Mouse (Mus musculus) kidney, adult 2 months (tissue): ENCODE measurements around the gene Cep55. TPM values are rescaled to one million over a fixed set of nuclear protein-coding genes. Genes with fewer than 3 reads are reported as not detected.

Source experiments
- DNase-seq: peaks from one replicate; pipeline ENCODE4 v3.0.0; 2021
- H3K27ac ChIP-seq: fragments of 200-500 bp; 2 replicates; pipeline ENCODE4 v1.5.1; 2012; ENCODE audit warnings: low read depth, low read length, control low read depth, inconsistent platforms; ENCODE audit not compliant: insufficient read depth
- H3K27me3 ChIP-seq: fragments of 200-500 bp; replicated peaks from 2 replicates; pipeline ENCODE4 v1.6.1; 2012; ENCODE audit warnings: mild to moderate bottlenecking, moderate library complexity, low read length, inconsistent platforms; ENCODE audit not compliant: control insufficient read depth, insufficient read depth
- H3K36me3 ChIP-seq: fragments of 200-500 bp; 2 replicates; pipeline ENCODE4 v1.6.1; 2012; ENCODE audit warnings: mild to moderate bottlenecking, moderate library complexity, low read length, inconsistent platforms; ENCODE audit not compliant: control insufficient read depth, insufficient read depth
- H3K4me1 ChIP-seq: fragments of 200-500 bp; 2 replicates; pipeline ENCODE4 v1.6.1; 2011; ENCODE audit warnings: low read length; ENCODE audit not compliant: control insufficient read depth, insufficient read depth
- H3K4me3 ChIP-seq: fragments of 200-500 bp; 2 replicates; pipeline ENCODE4 v1.5.1; 2011; ENCODE audit warnings: mild to moderate bottlenecking, low read depth, low read length, control low read depth; ENCODE audit not compliant: insufficient read depth
- CTCF ChIP-seq: fragments of 200-500 bp; conservative IDR thresholded peaks from 2 replicates; pipeline ENCODE4 v1.5.1; 2011; ENCODE audit warnings: low read depth, mild to moderate bottlenecking, control low read depth, low read length, moderate library complexity, mixed read lengths; ENCODE audit not compliant: insufficient read depth, insufficient read length
- POLR2A ChIP-seq: fragments of 200-500 bp; IDR thresholded peaks from one replicate; pipeline ENCODE4 v1.6.1; 2011; ENCODE audit warnings: low read depth, low read length, control low read depth
- WGBS: fragments of 180-500 bp; shearing (Covaris S2); methylation state at CpG from one replicate; pipeline ENCODE4 v1.1.7; 2018; 5-methylcytosine and 5-hydroxymethylcytosine counted together
- polyA plus RNA-seq: library from polyadenylated mRNA; depleted of rRNA; stranded (reverse); fragments of >200 nt; gene quantifications from 2 replicates; pipeline ENCODE4 v1.2.3, GENCODE M21; 2012

Gene Cep55
- polyA plus RNA-seq, 1 experiment: 0.14 TPM

GRCm38 (mm10) chr19:38031144-38031543 is 23.7 kb upstream of the Cep55 start:
- Histone ChIP-seq H3K27ac (no peak overlapping the region), H3K4me3 (no peak overlapping the region), H3K36me3 (no peaks in the 10 kb centered on the region), H3K27me3 (no peaks in the 10 kb centered on the region), H3K4me1 (peaks cover 45% of the 10 kb centered on the region)
- no peak for DNase-seq
- WGBS: 55% methylated on average over 9 of the region's 9 CpGs
- TF ChIP-seq CTCF (no peak), POLR2A (no peak)

- TF ChIP-seq CTCF (no peak), POLR2A (no peak)
- Histone ChIP-seq H3K36me3 (no peaks in the 10 kb centered on the region), H3K27ac (no peak overlapping the region; the same call in 1 of the 2 replicates), H3K4me1 (peaks cover 36% of the 10 kb centered on the region), H3K27me3 (no peaks in the 10 kb centered on the region), H3K4me3 (no peak overlapping the region)
- no peak for DNase-seq
- 72% methylated on average over 15 of the region's 15 CpGs for WGBS
These were observed 21.6 kb upstream of the Cep55 start for GRCm38 (mm10) chr19:38032993-38033734.

GRCm38 (mm10) chr19:38033735-38034057 is 21.1 kb upstream of the Cep55 start:
- TF ChIP-seq POLR2A: no peak
- no peak for TF ChIP-seq CTCF

GRCm38 (mm10) chr19:38034696-38035095 is 20.1 kb upstream of the Cep55 start:
- whole genome bisulfite sequencing: 43% methylated on average over 2 of the region's 2 CpGs
- H3K4me1 ChIP-seq: peaks cover 23% of the 10 kb centered on the region
- H3K27ac ChIP-seq: no peak overlapping the region
- TF ChIP-seq POLR2A (no peak), CTCF (no peak)
- no peaks in the 10 kb centered on the region for H3K27me3 ChIP-seq
- no peak for DNase-seq
- no peaks in the 10 kb centered on the region for H3K36me3 ChIP-seq
- H3K4me3 ChIP-seq: no peak overlapping the region

More at GRCm38 (mm10) chr19:38033735-38034057, 21.1 kb upstream of the Cep55 start:
- Histone ChIP-seq H3K27me3 (no peaks in the 10 kb centered on the region), H3K4me1 (peaks cover 32% of the 10 kb centered on the region), H3K27ac (no peak overlapping the region), H3K4me3 (no peak overlapping the region), H3K36me3 (no peaks in the 10 kb centered on the region)
- no peak for DNase-seq
- 94% methylated on average over 2 of the region's 2 CpGs for WGBS

- no peak for DNase-seq
- Histone ChIP-seq H3K36me3 (no peaks in the 10 kb centered on the region), H3K27me3 (no peaks in the 10 kb centered on the region), H3K4me3 (no peak overlapping the region), H3K4me1 (peaks cover 16% of the 10 kb centered on the region), H3K27ac (no peak overlapping the region)
- whole genome bisulfite sequencing: 82% methylated on average over 2 of the region's 2 CpGs
- no peak for TF ChIP-seq CTCF
- TF ChIP-seq POLR2A: no peak
These were observed 19.0 kb upstream of the Cep55 start for GRCm38 (mm10) chr19:38035766-38036165.

GRCm38 (mm10) chr19:38038267-38038666 is 16.5 kb upstream of the Cep55 start:
- DNase-seq: no peak
- peak overlapping the region; percentile 67 for H3K27ac ChIP-seq

GRCm38 (mm10) chr19:38042261-38042722 is 12.5 kb upstream of the Cep55 start:
- peak; percentile 63 for DNase-seq
- TF ChIP-seq POLR2A: no peak
- Histone ChIP-seq H3K36me3 (no peaks in the 10 kb centered on the region), H3K4me1 (peaks cover 8% of the 10 kb centered on the region; the same call in 1 of the 2 replicates), H3K27me3 (no peaks in the 10 kb centered on the region), H3K27ac (peak overlapping the region; percentile 69), H3K4me3 (peak overlapping the region; percentile 52)
- 9% methylated on average over 5 of the region's 5 CpGs for WGBS

More at GRCm38 (mm10) chr19:38038267-38038666, 16.5 kb upstream of the Cep55 start:
- TF ChIP-seq POLR2A (no peak), CTCF (no peak)
- Histone ChIP-seq H3K4me3 (no peak overlapping the region), H3K4me1 (peaks cover 10% of the 10 kb centered on the region), H3K27me3 (no peaks in the 10 kb centered on the region), H3K36me3 (no peaks in the 10 kb centered on the region)
- WGBS: 40% methylated on average over 2 of the region's 2 CpGs
